Mouse (Mus musculus) limb, embryonic 11.5 days (tissue): Measurements from ENCODE around the gene Morc3. TPM values are rescaled to one million over a fixed set of nuclear protein-coding genes. Genes with fewer than 3 reads are reported as not detected.

Source experiments
- ATAC-seq: fragments of 200-750 bp; cut with Nextera tagmentation; 2 replicates; pipeline ENCODE4 v1.8.0; 2017; ENCODE audit warnings: low read depth; ENCODE audit not compliant: insufficient number of reproducible peaks, low FRiP score, low TSS enrichment
- DNase-seq: peaks from one replicate; pipeline ENCODE4 v3.0.0-alpha.2; 2015; ENCODE audit warnings: low spot score
- H3K27ac ChIP-seq: fragments of 300-500 bp; sonication (generic); replicated peaks from 2 replicates; pipeline ENCODE4 v1.5.1; 2014; ENCODE audit warnings: low read depth, mild to moderate bottlenecking, low read length
- H3K27me3 ChIP-seq: fragments of 300-500 bp; sonication (generic); 2 replicates; pipeline ENCODE4 v1.6.1; 2014; ENCODE audit warnings: mild to moderate bottlenecking, low read length, mixed read lengths; ENCODE audit not compliant: control insufficient read depth, insufficient read depth
- H3K36me3 ChIP-seq: fragments of 300-500 bp; sonication (generic); 2 replicates; pipeline ENCODE4 v1.6.1; 2014; ENCODE audit warnings: mild to moderate bottlenecking, low read length, moderate library complexity, mixed read lengths; ENCODE audit not compliant: control insufficient read depth, insufficient read depth
- H3K4me1 ChIP-seq: fragments of 300-500 bp; sonication (generic); 2 replicates; pipeline ENCODE4 v1.6.1; 2014; ENCODE audit warnings: low read length, mixed read lengths; ENCODE audit not compliant: control insufficient read depth, insufficient read depth
- H3K4me2 ChIP-seq: fragments of 300-500 bp; sonication (generic); 2 replicates; pipeline ENCODE4 v1.6.1; 2014; ENCODE audit warnings: low read depth, mild to moderate bottlenecking, moderate library complexity; ENCODE audit not compliant: severe bottlenecking
- H3K4me3 ChIP-seq: fragments of 300-500 bp; sonication (generic); 2 replicates; pipeline ENCODE4 v1.5.1; 2014; ENCODE audit warnings: low read depth, low read length
- H3K9ac ChIP-seq: fragments of 300-500 bp; sonication (generic); 2 replicates; pipeline ENCODE4 v1.6.1; 2014; ENCODE audit warnings: mild to moderate bottlenecking, low read length
- H3K9me3 ChIP-seq: fragments of 300-500 bp; sonication (generic); 2 replicates; pipeline ENCODE4 v1.6.1; 2016; ENCODE audit warnings: low read length; ENCODE audit not compliant: control insufficient read depth
- WGBS: fragments of 180-500 bp; shearing (Covaris S2); extraction: QIAGEN DNeasy Blood & Tissue Kit; methylation state at CpG from one replicate; pipeline ENCODE4 v1.1.7; 2014; 5-methylcytosine and 5-hydroxymethylcytosine counted together
- polyA plus RNA-seq: library from polyadenylated mRNA; unstranded; fragments of >200 nt; fragmentation: Nextera tagmentation; extraction: Ambion mirVana; gene quantifications from 2 replicates; pipeline ENCODE4 v1.2.1, GENCODE M21; 2014

The Morc3 gene
- polyA plus RNA-seq, 1 experiment from 2014 or later = 29.3 TPM

DNA sequence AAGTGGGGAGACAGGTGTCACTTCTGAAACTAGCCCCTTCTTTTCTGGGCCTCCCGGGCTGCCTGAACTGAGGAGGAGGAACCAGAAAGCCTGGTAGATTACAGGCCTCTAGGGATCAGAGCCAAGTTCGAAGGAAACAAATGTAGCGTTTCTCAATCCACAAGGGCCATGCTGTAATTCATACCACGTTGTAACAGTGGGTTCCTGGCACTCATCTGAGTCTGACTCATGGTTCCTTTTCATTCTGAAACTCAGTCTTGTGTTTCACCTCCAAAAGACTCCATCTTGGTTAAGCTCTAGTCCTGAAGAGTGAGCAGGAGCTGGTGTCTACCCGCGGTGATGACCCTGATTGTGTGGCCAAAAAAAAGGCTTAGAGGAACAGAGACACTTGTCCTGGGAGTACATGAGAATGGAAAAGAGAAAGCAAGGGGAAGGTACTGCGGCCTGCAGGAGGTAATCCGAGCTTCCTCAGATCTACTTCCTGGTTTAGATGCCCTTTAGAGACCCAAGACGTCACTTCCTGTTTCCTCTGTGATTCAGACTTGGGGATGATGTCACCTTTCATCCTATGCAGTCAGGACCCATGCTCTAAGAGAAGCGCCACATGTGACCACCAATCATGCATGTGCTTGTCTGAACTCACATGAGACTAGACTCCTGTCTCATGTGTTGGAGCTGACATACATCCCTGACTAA, 82.1 kb downstream of the Morc3 start:
- Histone ChIP-seq H3K36me3 (no peaks in the 10 kb centered on the region), H3K4me3 (no peak overlapping the region), H3K9me3 (no peaks in the 10 kb centered on the region), H3K4me1 (peaks cover 2% of the 10 kb centered on the region; the same call in 1 of the 2 replicates), H3K9ac (no peak overlapping the region), H3K4me2 (no peak overlapping the region), H3K27me3 (no peaks in the 10 kb centered on the region), H3K27ac (no peak overlapping the region)
- ATAC-seq = no peak
- DNase-seq = no peak
- WGBS = 83% methylated on average over 10 of the region's 10 CpGs

- DNase-seq (peak; percentile 70), ATAC-seq (no peak)
- no peak overlapping the region for H3K9ac ChIP-seq
- H3K4me3 ChIP-seq = no peak overlapping the region
- H3K4me2 ChIP-seq = no peak overlapping the region
- H3K27me3 ChIP-seq = no peaks in the 10 kb centered on the region
- no peak overlapping the region for H3K27ac ChIP-seq
- no peaks in the 10 kb centered on the region for H3K9me3 ChIP-seq
- H3K36me3 ChIP-seq = no peaks in the 10 kb centered on the region
- H3K4me1 ChIP-seq = peaks cover 2% of the 10 kb centered on the region; the same call in 1 of the 2 replicates
- WGBS = 31% methylated on average over 10 of the region's 10 CpGs
Measured at GRCm38 (mm10) chr16:93915338-93915849, 83.5 kb downstream of the Morc3 start.

- 29% methylated on average over 22 of the region's 22 CpGs for whole genome bisulfite sequencing
- Histone ChIP-seq H3K4me1 (peaks cover 6% of the 10 kb centered on the region; the same call in 1 of the 2 replicates), H3K27ac (no peak overlapping the region), H3K4me2 (no peak overlapping the region), H3K27me3 (no peaks in the 10 kb centered on the region), H3K9me3 (no peaks in the 10 kb centered on the region), H3K36me3 (no peaks in the 10 kb centered on the region), H3K4me3 (no peak overlapping the region), H3K9ac (no peak overlapping the region)
- peak; percentile 92 for DNase-seq
- 0 out of 2 replicates have a peak, but pooled peaks have one; percentile 11 for ATAC-seq
Measured at GRCm38 (mm10) chr16:93917712-93918678, 86.1 kb downstream of the Morc3 start.

DNA sequence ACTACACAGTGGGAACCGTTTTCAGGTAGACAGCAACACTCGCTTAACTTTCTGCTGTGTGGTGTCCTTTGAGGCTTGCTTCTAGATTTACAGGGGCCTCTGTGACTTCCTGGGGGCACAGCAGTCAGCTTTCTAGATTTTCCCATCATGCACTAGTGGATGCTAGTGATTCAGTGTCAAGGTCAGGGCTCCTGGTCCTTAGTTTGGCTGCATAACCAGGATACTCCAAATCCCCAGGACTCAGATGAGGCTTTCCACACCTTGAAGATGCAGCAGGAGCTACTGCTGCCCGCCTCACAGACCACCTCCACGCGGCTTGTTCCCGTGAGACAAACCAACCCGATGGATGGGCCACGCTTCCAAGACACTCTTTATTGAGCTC, 86.7 kb downstream of the Morc3 start:
- peaks cover 6% of the 10 kb centered on the region; the same call in 1 of the 2 replicates for H3K4me1 ChIP-seq
- H3K27ac ChIP-seq = no peak overlapping the region
- no peak overlapping the region for H3K4me3 ChIP-seq
- ATAC-seq = 0 out of 2 replicates have a peak, but pooled peaks have one; percentile 3
- no peaks in the 10 kb centered on the region for H3K27me3 ChIP-seq
- H3K4me2 ChIP-seq = no peak overlapping the region
- WGBS = 65% methylated on average over 8 of the region's 8 CpGs
- H3K9me3 ChIP-seq = no peaks in the 10 kb centered on the region
- DNase-seq = no peak
- H3K9ac ChIP-seq = no peak overlapping the region
- no peaks in the 10 kb centered on the region for H3K36me3 ChIP-seq

- no peak overlapping the region for H3K4me3 ChIP-seq
- H3K4me1 ChIP-seq = peaks cover 6% of the 10 kb centered on the region; the same call in 1 of the 2 replicates
- no peak overlapping the region for H3K27ac ChIP-seq
- H3K4me2 ChIP-seq = no peak overlapping the region
- H3K27me3 ChIP-seq = no peaks in the 10 kb centered on the region
- 80% methylated on average over 20 of the region's 20 CpGs for WGBS
- no peak for DNase-seq
- H3K9ac ChIP-seq = no peak overlapping the region
- no peaks in the 10 kb centered on the region for H3K9me3 ChIP-seq
- no peak for ATAC-seq
- no peaks in the 10 kb centered on the region for H3K36me3 ChIP-seq
Measured at GRCm38 (mm10) chr16:93919189-93919588, 87.3 kb downstream of the Morc3 start.

- no peak overlapping the region for H3K4me2 ChIP-seq
- no peak for ATAC-seq
- H3K4me1 ChIP-seq = peaks cover 6% of the 10 kb centered on the region; the same call in 1 of the 2 replicates
Measured at GRCm38 (mm10) chr16:93920673-93921072, 88.8 kb downstream of the Morc3 start.

DNA sequence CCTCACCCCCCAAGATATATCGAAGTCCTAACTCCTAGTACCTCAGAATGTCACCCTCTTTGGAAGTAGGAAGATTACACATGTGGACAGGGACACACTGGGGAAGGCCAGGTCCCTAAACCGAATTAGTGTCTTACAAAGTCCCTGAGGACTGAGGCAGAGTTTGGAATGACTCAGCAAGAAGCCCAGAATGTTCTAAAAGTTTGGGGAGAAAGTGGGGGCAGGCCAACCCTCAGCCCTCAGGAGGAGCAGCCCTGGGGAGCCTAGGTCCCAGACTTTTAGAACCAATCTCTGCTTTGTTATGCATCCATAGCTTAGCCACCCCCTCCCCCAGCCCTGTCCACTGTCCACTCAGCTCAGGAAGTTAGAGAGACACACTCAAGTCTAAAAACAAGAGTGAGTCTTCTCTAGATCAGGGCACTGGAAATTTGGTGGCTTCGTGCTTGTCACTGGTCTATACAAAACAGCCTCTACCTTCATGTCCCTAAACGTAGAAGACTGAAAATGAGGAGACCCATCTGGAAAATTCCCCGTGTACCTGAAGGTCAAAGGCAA, 91.0 kb downstream of the Morc3 start:
- WGBS = 80% methylated on average over 5 of the region's 5 CpGs

More at GRCm38 (mm10) chr16:93920673-93921072, 88.8 kb downstream of the Morc3 start:
- no peak overlapping the region for H3K9ac ChIP-seq
- H3K4me3 ChIP-seq = no peak overlapping the region
- 54% methylated on average over 4 of the region's 4 CpGs for WGBS
- H3K27me3 ChIP-seq = no peaks in the 10 kb centered on the region
- H3K9me3 ChIP-seq = no peaks in the 10 kb centered on the region
- H3K27ac ChIP-seq = no peak overlapping the region
- no peaks in the 10 kb centered on the region for H3K36me3 ChIP-seq
- no peak for DNase-seq

GRCm38 (mm10) chr16:93923788-93924187, 91.9 kb downstream of the Morc3 start:
- Histone ChIP-seq H3K36me3 (no peaks in the 10 kb centered on the region), H3K4me3 (no peak overlapping the region), H3K9ac (no peak overlapping the region), H3K4me1 (peaks cover 4% of the 10 kb centered on the region; the same call in 1 of the 2 replicates), H3K9me3 (no peaks in the 10 kb centered on the region), H3K27me3 (no peaks in the 10 kb centered on the region), H3K27ac (no peak overlapping the region), H3K4me2 (no peak overlapping the region)
- DNase-seq (no peak), ATAC-seq (no peak)
- WGBS = 72% methylated on average over 7 of the region's 7 CpGs

More for the DNA sequence above, 91.0 kb downstream of the Morc3 start:
- Histone ChIP-seq H3K4me1 (peaks cover 6% of the 10 kb centered on the region; the same call in 1 of the 2 replicates), H3K36me3 (no peaks in the 10 kb centered on the region), H3K27ac (no peak overlapping the region), H3K4me3 (no peak overlapping the region), H3K4me2 (no peak overlapping the region), H3K9ac (no peak overlapping the region), H3K9me3 (no peaks in the 10 kb centered on the region), H3K27me3 (no peaks in the 10 kb centered on the region)
- DNase-seq (no peak), ATAC-seq (no peak)
